Mouse (Mus musculus) naive thymus-derived CD4-positive, alpha-beta T cell, adult 5 months (primary cell): Measurements from ENCODE around the gene Slain2. TPM values are rescaled to one million over a fixed set of nuclear protein-coding genes. Genes with fewer than 3 reads are reported as not detected.

Source experiments
- polyA plus RNA-seq: library from polyadenylated mRNA; unstranded; fragments of 100-300 nt; shearing (Covaris generic); gene quantifications from one replicate; pipeline ENCODE4 v1.2.1, GENCODE M21; 2017

Gene Slain2
- polyA plus RNA-seq = 89.4 TPM

GRCm38 (mm10) chr5:72913648-72914557 lies at the start of gene Slain2:
TSS of gene Slain2 (plus strand) at chr5:72914304.

GRCm38 (mm10) chr5:72868091-72868875 lies 45.8 kb upstream of the Slain2 start, which contains the start of gene Tec:
TSS of gene Tec (minus strand) at chr5:72868483.

GRCm38 (mm10) chr5:72974602-72975001 lies 60.5 kb downstream of the Slain2 start, which contains the start of gene Gm10135:
TSS of gene Gm10135 (minus strand) at chr5:72974702.

GRCm38 (mm10) chr5:73006784-73007581 lies 92.9 kb downstream of the Slain2 start, which contains the start of gene Slc10a4:
TSS of gene Slc10a4 (plus strand) at chr5:73006883.

Other genes starting within 250 kb of the Slain2 start
- 259 TPM for gene Txk, start 161.5 kb upstream of the Slain2 start, polyA plus RNA-seq
- 32.5 TPM for gene Tec, start 45.8 kb upstream of the Slain2 start, polyA plus RNA-seq
- gene Gm10135, start 60.4 kb downstream of the Slain2 start, polyA plus RNA-seq = not detected
- gene Slc10a4, start 92.6 kb downstream of the Slain2 start, polyA plus RNA-seq = not detected